In genomic region chr5:31220448-31221303, GRCm38 (mm10) we compare ENCODE assay signal across 8 mouse cellular contexts. TPM values are rescaled to one million over a fixed set of nuclear protein-coding genes. Genes with fewer than 3 reads are reported as not detected.
DNase-seq lines count a peak whose midpoint lies in the region; ATAC-seq and TF ChIP-seq lines count a peak whose summit lies in the region.

Gene Ppm1g, minus strand, starts transcription at chr5:31220687.

- H3K27ac ChIP-seq in cortical plate, adult 2 months (ENCODE audit: insufficient read depth, low read length): peak within 1 kb of the TSS; percentile 88

- no peak for TF ChIP-seq CTCF in cortical plate, adult 2 months (IDR thresholded peaks at IDR 0.05; ENCODE audit: extremely low read depth, insufficient read depth, low read length)

- intact Hi-C loops in left cerebral cortex, postnatal 10 days (cut with DNase I): loop anchor here (2.0 kb wide), 1 partner anchor 20 kb away; the partner anchor contains the start of genes Gm9970 and Nrbp1

- H3K4me3 ChIP-seq in cortical plate, adult 2 months (ENCODE audit: insufficient read depth, low read length): peak within 1 kb of the TSS; percentile 76

- ATAC-seq in activated CD4-positive, CD25-positive, alpha-beta regulatory T cell, adult 4 months: peak; percentile 88
- ATAC-seq in inflammation-experienced regulatory T-cells, adult 6 months: peak; percentile 92
- peak; percentile 90 for ATAC-seq in megakaryocyte-erythroid progenitor cell, adult 5-6 weeks (replicated peaks; ENCODE audit: low FRiP score, low TSS enrichment, poor library complexity, severe bottlenecking)

- 0 out of 2 replicates have a peak, but pooled peaks cover 1% of the 10 kb centered on the region for H3K4me1 ChIP-seq in cortical plate, adult 2 months (ENCODE audit: control insufficient read depth, insufficient read depth, low read length)

- peak; percentile 96 for TF ChIP-seq POLR2A in cortical plate, adult 2 months (IDR thresholded peaks at IDR 0.05; ENCODE audit: extremely low read depth, insufficient read depth, low read length)

- DNase-seq in gastrocnemius, postnatal 10 days: peak; percentile 99
- DNase-seq in left cerebral cortex, postnatal 10 days (ENCODE audit: extremely low spot score in 1 of 2, low spot score in 2 of 2): peak; percentile 94 to 98
- DNase-seq in right cerebral cortex, postnatal 25 days: peak; percentile 97
- peak; percentile 97 to 99 for DNase-seq in urinary bladder, postnatal 4 days (ENCODE audit: low spot score in 2 of 2)

RNA-seq across cellular contexts. Expression of gene Ppm1g, which starts in this region (rescaled TPM):
- polyA plus RNA-seq in activated CD4-positive, CD25-positive, alpha-beta regulatory T cell, adult 4 months (2017; shearing (Covaris generic)): 10 to 100 TPM; 57.8 to 69.6 TPM
- 79.8 and 82.8 TPM in 2 replicates for polyA plus RNA-seq in cortical plate, adult 2 months (2012; rRNA removed)
- 10 to 100 TPM; 41.7 to 43.9 TPM for total RNA-seq in gastrocnemius, postnatal 10 days (2021)
- 10 to 100 TPM; 38.5 to 63.1 (median 49.7) TPM for polyA plus RNA-seq in inflammation-experienced regulatory T-cells, adult 6 months (2017; shearing (Covaris generic))
- total RNA-seq in left cerebral cortex, postnatal 10 days (2021): 100 to 1,000 TPM; 108 TPM
- 295 and 300 TPM in 2 replicates for total RNA-seq in megakaryocyte-erythroid progenitor cell, adult 5-6 weeks (2014; fragmentation: Nextera tagmentation)
- 329 and 355 TPM in 2 replicates for total RNA-seq in megakaryocyte-erythroid progenitor cell, adult 5-6 weeks (2017)

Comparison
In these comparisons a context has a peak if more than half of its experiments do, and no peak if none do; other contexts are left out.
1. Peak in every context shown above with its lines: DNase-seq, ATAC-seq, H3K4me3 ChIP-seq and H3K27ac ChIP-seq.